Mouse (Mus musculus): ENCODE data around the gene Fdxacb1. TPM values are rescaled to one million over a fixed set of nuclear protein-coding genes. Genes with fewer than 3 reads are reported as not detected.
A peak's percentile ranks its signal among the peaks of the same experiment; 100 is the strongest.

Gene Fdxacb1
- total and polyA plus RNA-seq, 2 experiments from 2014 or later: 9.2 to 9.7 TPM

DNA sequence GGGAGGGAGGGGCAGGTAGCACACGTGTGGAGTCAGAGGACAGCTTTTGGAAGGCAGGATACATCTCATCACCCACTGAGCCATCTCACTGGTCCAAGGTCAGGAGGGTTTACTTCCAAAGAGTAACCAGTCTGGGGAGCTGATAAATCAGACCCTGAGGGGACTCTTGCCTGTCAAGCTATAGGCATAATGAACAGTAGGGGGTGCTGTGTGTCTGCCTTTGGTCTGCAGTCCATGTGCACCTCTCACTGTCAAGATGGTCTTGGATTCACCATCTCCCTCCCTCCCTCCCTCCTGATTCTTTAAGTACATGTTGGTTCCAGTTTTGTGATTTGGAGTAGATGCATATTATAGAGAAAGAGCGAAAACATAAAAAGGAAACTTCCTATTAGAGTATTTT is 32.9 kb downstream of the Fdxacb1 start:
- no peak for ATAC-seq (ENCODE audit: low FRiP score)
- no peaks in the 10 kb centered on the region for H3K27me3 ChIP-seq (ENCODE audit: insufficient read depth, low read length)
- peak; percentile 56 for DNase-seq (ENCODE audit: low spot score)

DNA sequence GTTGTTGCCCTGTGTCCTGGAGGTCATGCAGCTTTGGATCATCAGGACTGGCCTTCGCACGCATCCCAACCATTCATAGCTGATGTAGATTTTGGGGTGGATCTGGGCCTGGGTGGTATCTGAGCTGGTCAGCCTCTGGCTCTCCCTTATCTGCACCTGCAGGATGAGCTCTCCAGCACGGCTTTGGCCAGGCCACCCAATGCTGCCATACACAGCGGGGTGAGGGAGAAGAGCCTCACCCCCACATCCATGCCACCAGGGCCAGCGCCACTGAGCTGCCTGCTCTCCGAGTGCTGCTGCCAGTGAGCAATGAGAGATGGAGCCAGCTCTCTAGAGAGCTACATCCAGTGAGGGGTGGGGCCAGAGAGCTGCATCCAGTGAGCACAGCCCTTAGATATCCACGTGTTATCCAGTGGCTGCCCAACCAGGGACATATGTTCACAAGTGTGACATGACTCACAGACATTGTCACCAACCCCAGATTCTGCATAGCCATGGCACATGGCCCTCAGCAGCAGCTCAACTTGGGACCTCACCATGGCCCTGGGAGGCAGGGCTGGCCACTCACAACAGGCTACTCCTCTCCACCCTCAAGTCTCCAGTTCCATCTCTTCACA is 35.1 kb downstream of the Fdxacb1 start:
- peaks cover 47% of the 10 kb centered on the region for H3K36me3 ChIP-seq (ENCODE audit: insufficient read depth, low read length)
- H3K9me3 ChIP-seq (ENCODE audit: low read length): no peaks in the 10 kb centered on the region
- no peak overlapping the region for H3K9ac ChIP-seq (replicated peaks; ENCODE audit: low read length, poor library complexity, severe bottlenecking)
- DNase-seq (ENCODE audit: low spot score): no peak
- H3K4me1 ChIP-seq (ENCODE audit: insufficient read depth, low read length): no peaks in the 10 kb centered on the region
- no peaks in the 10 kb centered on the region for H3K27me3 ChIP-seq (ENCODE audit: insufficient read depth, low read length)
- ATAC-seq (ENCODE audit: low FRiP score): no peak
- H3K27ac ChIP-seq (ENCODE audit: low read depth, low read length): no peak overlapping the region
- H3K4me2 ChIP-seq (ENCODE audit: low read depth, low read length, poor library complexity, severe bottlenecking): no peak overlapping the region
- WGBS: 93% methylated on average over 7 of the region's 7 CpGs
- H3K4me3 ChIP-seq (ENCODE audit: low read depth, low read length): no peak overlapping the region
- no peak for TF ChIP-seq CTCF (IDR thresholded peaks at IDR 0.05)

More for the DNA sequence above, 32.9 kb downstream of the Fdxacb1 start:
- 55% methylated on average over 2 of the region's 2 CpGs for WGBS
- Histone ChIP-seq H3K4me1 (ENCODE audit: insufficient read depth, low read length) (no peaks in the 10 kb centered on the region), H3K36me3 (ENCODE audit: insufficient read depth, low read length) (peaks cover 48% of the 10 kb centered on the region), H3K4me2 (ENCODE audit: low read depth, low read length, poor library complexity, severe bottlenecking) (no peak overlapping the region), H3K9ac (replicated peaks; ENCODE audit: low read length, poor library complexity, severe bottlenecking) (no peak overlapping the region), H3K27ac (ENCODE audit: low read depth, low read length) (no peak overlapping the region), H3K9me3 (ENCODE audit: low read length) (no peaks in the 10 kb centered on the region), H3K4me3 (ENCODE audit: low read depth, low read length) (no peak overlapping the region)
- peak; percentile 62 for TF ChIP-seq CTCF (IDR thresholded peaks at IDR 0.05)

DNA sequence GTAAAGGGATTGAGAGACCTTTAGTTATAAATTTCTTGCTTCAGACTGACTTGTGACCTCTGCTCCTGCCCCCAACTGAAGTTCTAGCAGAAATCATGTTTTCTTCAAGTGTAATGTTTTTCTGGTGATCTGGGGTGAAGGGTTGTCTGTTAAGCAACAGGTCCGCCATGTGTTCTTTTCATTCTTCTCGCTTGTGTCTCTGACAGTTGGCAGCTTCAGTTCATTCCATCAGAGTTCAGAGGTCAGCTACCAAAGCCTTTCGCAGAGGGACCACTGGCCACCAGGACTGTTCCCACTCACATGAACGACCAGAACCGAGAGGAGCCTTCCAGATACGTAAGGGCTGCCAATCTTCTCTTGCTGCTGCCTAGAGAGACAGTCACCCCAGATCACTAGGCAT is 40.4 kb downstream of the Fdxacb1 start:
- Histone ChIP-seq H3K27ac (ENCODE audit: low read depth, low read length) (no peak overlapping the region), H3K36me3 (ENCODE audit: insufficient read depth, low read length) (peaks cover 59% of the 10 kb centered on the region), H3K4me3 (ENCODE audit: low read depth, low read length) (no peak overlapping the region), H3K4me1 (ENCODE audit: insufficient read depth, low read length) (no peaks in the 10 kb centered on the region), H3K27me3 (ENCODE audit: insufficient read depth, low read length) (no peaks in the 10 kb centered on the region), H3K9ac (replicated peaks; ENCODE audit: low read length, poor library complexity, severe bottlenecking) (no peak overlapping the region), H3K9me3 (ENCODE audit: low read length) (no peaks in the 10 kb centered on the region), H3K4me2 (ENCODE audit: low read depth, low read length, poor library complexity, severe bottlenecking) (no peak overlapping the region)
- DNase-seq (ENCODE audit: low spot score) (no peak), ATAC-seq (ENCODE audit: low FRiP score) (no peak)
- 90% methylated on average over 6 of the region's 6 CpGs for WGBS
- TF ChIP-seq CTCF (IDR thresholded peaks at IDR 0.05): no peak

DNA sequence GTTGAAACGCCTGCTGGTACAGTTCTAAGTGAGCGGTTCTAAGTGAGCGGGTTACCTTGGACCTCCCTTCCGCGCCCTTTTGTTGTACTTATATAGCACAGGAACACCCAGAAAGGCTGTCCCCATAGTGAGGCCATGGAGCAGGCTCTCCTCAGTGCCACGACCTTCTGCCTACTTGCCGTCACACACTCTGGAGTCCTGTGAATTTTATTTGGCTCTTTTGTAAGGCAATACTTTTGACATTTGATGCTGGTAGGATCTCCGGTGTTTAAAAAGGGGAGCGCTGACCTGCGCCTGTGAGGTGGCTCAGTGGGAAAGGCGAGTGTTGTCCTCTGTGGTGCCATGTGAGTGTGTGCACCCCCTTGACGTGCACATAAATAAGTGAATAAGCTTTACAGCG is 41.1 kb downstream of the Fdxacb1 start:
- Histone ChIP-seq H3K27me3 (ENCODE audit: insufficient read depth, low read length) (no peaks in the 10 kb centered on the region), H3K4me1 (ENCODE audit: insufficient read depth, low read length) (no peaks in the 10 kb centered on the region), H3K4me2 (ENCODE audit: low read depth, low read length, poor library complexity, severe bottlenecking) (no peak overlapping the region), H3K9me3 (ENCODE audit: low read length) (no peaks in the 10 kb centered on the region), H3K36me3 (ENCODE audit: insufficient read depth, low read length) (peaks cover 59% of the 10 kb centered on the region), H3K27ac (ENCODE audit: low read depth, low read length) (no peak overlapping the region), H3K9ac (replicated peaks; ENCODE audit: low read length, poor library complexity, severe bottlenecking) (no peak overlapping the region), H3K4me3 (ENCODE audit: low read depth, low read length) (no peak overlapping the region)
- no peak for DNase-seq (ENCODE audit: low spot score)
- 92% methylated on average over 13 of the region's 13 CpGs for WGBS
- no peak for TF ChIP-seq CTCF (IDR thresholded peaks at IDR 0.05)
- no peak for ATAC-seq (ENCODE audit: low FRiP score)

DNA sequence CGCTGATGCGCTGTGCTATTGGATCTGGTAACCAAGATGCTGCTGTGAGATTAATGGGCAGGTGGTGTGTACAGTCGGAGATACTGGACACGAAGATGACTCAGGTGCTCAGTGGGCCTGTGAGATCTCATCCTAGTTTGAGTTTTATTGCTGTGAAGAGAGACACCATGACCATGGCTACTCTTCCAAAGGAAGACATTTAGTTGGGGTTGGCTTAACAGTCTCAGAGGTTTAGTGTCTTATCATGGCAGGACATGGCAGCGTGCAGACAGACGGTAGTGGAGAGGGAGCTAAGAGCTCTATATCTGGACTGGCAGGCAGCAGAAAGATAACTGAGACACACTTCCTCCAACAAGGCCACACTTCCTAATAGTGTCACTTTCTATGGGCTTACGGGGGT is 43.2 kb downstream of the Fdxacb1 start:
- H3K4me2 ChIP-seq (ENCODE audit: low read depth, low read length, poor library complexity, severe bottlenecking): no peak overlapping the region
- no peak for DNase-seq (ENCODE audit: low spot score)
- TF ChIP-seq CTCF (IDR thresholded peaks at IDR 0.05): no peak
- H3K36me3 ChIP-seq (ENCODE audit: insufficient read depth, low read length): peaks cover 52% of the 10 kb centered on the region
- H3K4me1 ChIP-seq (ENCODE audit: insufficient read depth, low read length): no peaks in the 10 kb centered on the region
- no peak overlapping the region for H3K27ac ChIP-seq (ENCODE audit: low read depth, low read length)
- H3K27me3 ChIP-seq (ENCODE audit: insufficient read depth, low read length): no peaks in the 10 kb centered on the region
- no peaks in the 10 kb centered on the region for H3K9me3 ChIP-seq (ENCODE audit: low read length)
- no peak overlapping the region for H3K4me3 ChIP-seq (ENCODE audit: low read depth, low read length)
- WGBS: 95% methylated on average over 7 of the region's 7 CpGs
- ATAC-seq (ENCODE audit: low FRiP score): no peak
- no peak overlapping the region for H3K9ac ChIP-seq (replicated peaks; ENCODE audit: low read length, poor library complexity, severe bottlenecking)

DNA sequence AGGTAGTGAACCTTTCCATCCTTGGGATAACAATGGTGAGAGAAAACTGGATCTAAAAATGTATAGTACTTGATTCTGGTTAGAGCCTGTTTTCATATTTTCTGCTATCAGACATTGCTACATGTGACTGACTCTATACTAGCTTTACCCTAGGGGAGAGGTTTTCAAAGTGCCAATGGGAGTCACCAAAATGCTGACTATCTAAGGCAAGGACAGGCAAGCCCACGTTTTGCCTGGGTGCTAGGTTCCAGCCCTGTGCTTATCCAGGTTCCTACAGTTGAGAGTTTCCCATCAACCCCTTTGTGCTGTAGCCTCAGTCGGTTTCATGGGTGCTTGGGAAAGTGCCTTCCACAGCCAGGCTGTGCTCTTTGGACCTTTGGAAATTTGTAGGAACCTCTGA is 43.7 kb downstream of the Fdxacb1 start:
- Histone ChIP-seq H3K4me2 (ENCODE audit: low read depth, low read length, poor library complexity, severe bottlenecking) (no peak overlapping the region), H3K27me3 (ENCODE audit: insufficient read depth, low read length) (no peaks in the 10 kb centered on the region), H3K27ac (ENCODE audit: low read depth, low read length) (no peak overlapping the region), H3K36me3 (ENCODE audit: insufficient read depth, low read length) (peaks cover 55% of the 10 kb centered on the region), H3K9ac (replicated peaks; ENCODE audit: low read length, poor library complexity, severe bottlenecking) (no peak overlapping the region), H3K4me3 (ENCODE audit: low read depth, low read length) (no peak overlapping the region), H3K4me1 (ENCODE audit: insufficient read depth, low read length) (no peaks in the 10 kb centered on the region), H3K9me3 (ENCODE audit: low read length) (no peaks in the 10 kb centered on the region)
- ATAC-seq (ENCODE audit: low FRiP score): no peak
- WGBS: 88% methylated on average over 2 of the region's 2 CpGs
- no peak for TF ChIP-seq CTCF (IDR thresholded peaks at IDR 0.05)
- no peak for DNase-seq (ENCODE audit: low spot score)

All from midbrain, postnatal 0 days (tissue).